Mouse (Mus musculus): ENCODE results near the gene Taok3.

DNA sequence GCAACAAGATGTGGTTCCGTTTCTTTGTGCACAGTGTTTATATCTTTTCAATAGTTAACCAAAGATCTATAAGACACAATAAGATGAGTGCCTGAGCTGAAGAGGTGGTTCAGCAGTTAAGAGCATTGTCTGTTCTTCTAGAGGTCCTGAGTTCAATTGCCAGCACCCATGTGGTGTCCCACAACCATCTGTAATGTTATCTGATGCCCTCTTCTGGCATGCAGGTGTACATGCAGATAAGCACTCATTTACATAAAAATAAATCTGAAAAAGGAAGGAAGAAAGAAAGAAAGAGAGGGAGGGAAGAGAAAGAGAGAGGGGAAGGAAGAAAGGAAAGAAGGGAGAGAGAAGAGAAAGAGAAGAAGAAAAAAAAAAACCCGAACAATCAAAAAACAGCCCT, 186.9 kb downstream of the Taok3 start:
- TF ChIP-seq CTCF (IDR thresholded peaks at IDR 0.05; ENCODE audit: low read depth) = no peak
- no peak for TF ChIP-seq EP300 (IDR thresholded peaks at IDR 0.05; ENCODE audit: low read depth)
